Mouse (Mus musculus) lung, embryonic 14.5 days (tissue): Measurements from ENCODE around the gene Eif1b. TPM values are rescaled to one million over a fixed set of nuclear protein-coding genes. Genes with fewer than 3 reads are reported as not detected.

Source experiments
- ATAC-seq: fragments of 200-750 bp; cut with Nextera tagmentation; 2 replicates; pipeline ENCODE4 v1.8.0; 2017; ENCODE audit warnings: mild to moderate bottlenecking, moderate TSS enrichment, moderate library complexity; ENCODE audit not compliant: insufficient read depth
- DNase-seq: peaks from one replicate; pipeline ENCODE4 v3.0.0-alpha.2; 2015
- H3K27ac ChIP-seq: fragments of 300-500 bp; sonication (generic); 2 replicates; pipeline ENCODE4 v1.5.1; 2014; ENCODE audit warnings: low read depth, mild to moderate bottlenecking, moderate library complexity
- H3K27me3 ChIP-seq: fragments of 300-500 bp; sonication (generic); 2 replicates; pipeline ENCODE4 v1.6.1; 2014; ENCODE audit warnings: low read length, control low read depth; ENCODE audit not compliant: insufficient read depth
- H3K36me3 ChIP-seq: fragments of 300-500 bp; sonication (generic); 2 replicates; pipeline ENCODE4 v1.6.1; 2014; ENCODE audit warnings: control low read depth; ENCODE audit not compliant: insufficient read depth
- H3K4me1 ChIP-seq: fragments of 300-500 bp; sonication (generic); 2 replicates; pipeline ENCODE4 v1.6.1; 2014; ENCODE audit warnings: antibody characterized with exemption, control low read depth; ENCODE audit not compliant: insufficient read depth
- H3K4me2 ChIP-seq: fragments of 300-500 bp; sonication (generic); 2 replicates; pipeline ENCODE4 v1.6.1; 2014; ENCODE audit warnings: mild to moderate bottlenecking
- H3K4me3 ChIP-seq: fragments of 300-500 bp; sonication (generic); 2 replicates; pipeline ENCODE4 v1.5.1; 2014; ENCODE audit warnings: low read depth, low read length
- H3K9ac ChIP-seq: fragments of 300-500 bp; sonication (generic); 2 replicates; pipeline ENCODE4 v1.6.1; 2014
- H3K9me3 ChIP-seq: fragments of 300-500 bp; sonication (generic); 2 replicates; pipeline ENCODE4 v1.6.1; 2016; ENCODE audit warnings: low read depth, low read length, control low read depth
- CTCF ChIP-seq: IDR thresholded peaks from 2 replicates; pipeline ENCODE4 v1.5.1; 2016; ENCODE audit warnings: antibody characterized with exemption, low read depth
- WGBS: fragments of 180-500 bp; shearing (Covaris S2); extraction: QIAGEN DNeasy Blood & Tissue Kit; methylation state at CpG from one replicate; pipeline ENCODE4 v1.1.7; 2014; 5-methylcytosine and 5-hydroxymethylcytosine counted together
- polyA plus RNA-seq: library from polyadenylated mRNA; unstranded; fragments of >200 nt; fragmentation: Nextera tagmentation; extraction: Ambion mirVana; gene quantifications from 2 replicates; pipeline ENCODE4 v1.2.1, GENCODE M21; 2014

The Eif1b gene
- polyA plus RNA-seq, 1 experiment from 2014 or later, result 195 TPM

DNA sequence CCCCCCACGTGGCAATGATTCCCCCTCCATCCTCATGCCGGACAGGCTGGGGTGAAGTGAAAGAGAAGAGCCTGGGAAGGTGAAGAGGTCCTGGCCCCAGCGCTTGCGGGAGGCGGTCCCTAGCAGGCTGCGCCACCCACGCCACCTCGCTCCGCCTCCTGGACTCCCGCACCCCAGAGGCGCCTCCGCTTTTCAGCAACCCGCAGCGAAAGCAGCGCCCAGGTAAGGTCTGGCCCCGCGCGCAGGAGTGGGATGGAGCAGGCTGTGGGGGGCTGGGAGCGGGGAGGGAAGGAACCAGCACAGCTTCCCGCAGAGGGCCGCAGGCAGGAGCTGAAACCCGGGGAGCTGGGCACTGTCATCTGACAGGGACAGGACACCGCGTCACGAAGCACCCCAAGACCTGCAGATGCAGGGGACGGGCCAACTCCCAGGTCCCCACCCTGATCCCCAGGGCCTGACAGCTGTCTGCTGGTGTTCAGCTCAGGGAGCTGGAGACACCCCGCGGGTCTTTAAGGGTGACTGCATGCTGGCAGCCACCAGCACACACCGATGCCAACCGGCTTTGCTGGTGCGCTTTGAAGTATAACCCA, 47.7 kb downstream of the Eif1b start, which contains the start of gene Entpd3:
Entpd3 (plus strand) TSS at position 157 of the 590 bp plus-strand sequence.
- Histone ChIP-seq H3K4me1 (no peaks in the 10 kb centered on the region), H3K4me3 (peak within 1 kb of the TSS; percentile 44), H3K9ac (peak within 1 kb of the TSS; percentile 58), H3K9me3 (no peaks in the 10 kb centered on the region), H3K4me2 (peak within 1 kb of the TSS; percentile 75), H3K27ac (peak within 1 kb of the TSS; percentile 60), H3K36me3 (no peaks in the 10 kb centered on the region), H3K27me3 (peaks cover 9% of the 10 kb centered on the region; the same call in 1 of the 2 replicates)
- TF ChIP-seq CTCF, result no peak
- DNase-seq (peak; percentile 35), ATAC-seq (peak; percentile 42)
- WGBS, result 1% methylated on average over 31 of the region's 31 CpGs

- Histone ChIP-seq H3K36me3 (no peaks in the 10 kb centered on the region), H3K9ac (no peak overlapping the region), H3K27ac (peak overlapping the region; percentile 77; the same call in 1 of the 2 replicates), H3K9me3 (no peaks in the 10 kb centered on the region), H3K4me3 (no peak overlapping the region), H3K27me3 (peaks cover 9% of the 10 kb centered on the region; the same call in 1 of the 2 replicates), H3K4me1 (peaks cover 5% of the 10 kb centered on the region; the same call in 1 of the 2 replicates), H3K4me2 (peak overlapping the region; percentile 48)
- peak; percentile 89 for ATAC-seq
- no peak for TF ChIP-seq CTCF
- DNase-seq, result peak; percentile 70
- 13% methylated on average over 2 of the region's 2 CpGs for WGBS
Observed at GRCm38 (mm10) chr9:120541411-120541810, 49.4 kb downstream of the Eif1b start.

GRCm38 (mm10) chr9:120542241-120542640, 50.2 kb downstream of the Eif1b start:
- Histone ChIP-seq H3K4me3 (no peak overlapping the region; the same call in 1 of the 2 replicates), H3K4me1 (peaks cover 12% of the 10 kb centered on the region), H3K4me2 (peak overlapping the region; percentile 48), H3K27me3 (peaks cover 9% of the 10 kb centered on the region; the same call in 1 of the 2 replicates), H3K9me3 (no peaks in the 10 kb centered on the region), H3K9ac (no peak overlapping the region), H3K36me3 (no peaks in the 10 kb centered on the region), H3K27ac (peak overlapping the region; percentile 77)
- DNase-seq (no peak), ATAC-seq (no peak)
- no peak for TF ChIP-seq CTCF
- 21% methylated on average over 6 of the region's 6 CpGs for WGBS

Other genes with a start within 250 kb of the Eif1b start
- gene Myrip, start 190.7 kb upstream of the Eif1b start, polyA plus RNA-seq, result 0.09 and 0.18 TPM in 2 replicates
- gene Entpd3, start 47.6 kb downstream of the Eif1b start, polyA plus RNA-seq, result 14.9 TPM in 2 replicates
- 1,001 and 1,027 TPM in 2 replicates for gene Rpl14, start 79.2 kb downstream of the Eif1b start, polyA plus RNA-seq